Mouse (Mus musculus) left cerebral cortex, postnatal 14 days (tissue): ENCODE data around the gene Cipc. TPM values are rescaled to one million over a fixed set of nuclear protein-coding genes. Genes with fewer than 3 reads are reported as not detected.

Source experiments
- DNase-seq, 2 experiments: peaks; one replicate each; pipeline ENCODE4 v3.0.0; 2021 to 2022; ENCODE audit warnings: low spot score in 2 of 2, mixed read lengths in 1 of 2
- intact Hi-C: fragments of 180-260 bp; cut with DNase I; formaldehyde crosslinking; loops from one replicate; pipeline ENCODE4 v1.15.1; 2025
- total RNA-seq, 2 experiments: library from RNA; stranded (reverse); gene quantifications; 2 replicates each; pipeline ENCODE4 v1.2.3; 2021

The Cipc gene
- total RNA-seq, 2 experiments from 2014 or later = 71.2 to 72.2 TPM

DNA sequence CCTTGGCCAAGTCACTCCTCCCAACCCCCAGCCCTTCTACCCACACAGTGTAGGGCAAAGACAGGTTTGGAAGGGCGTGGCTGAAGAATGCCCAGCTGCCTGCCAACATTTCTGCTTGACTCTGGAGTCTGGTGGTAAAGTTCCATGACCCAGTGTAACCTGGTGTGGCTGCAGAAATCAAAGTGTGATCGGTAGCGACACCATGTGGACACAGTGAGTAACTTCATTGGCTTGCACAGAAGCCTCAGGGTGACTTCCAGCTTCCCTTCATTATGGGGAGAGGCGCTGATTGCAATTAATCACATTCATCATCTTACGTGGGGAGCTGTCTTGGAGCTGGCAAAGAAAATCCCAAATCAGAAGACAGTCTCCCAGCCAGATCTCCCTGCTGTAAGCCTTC, 23.0 kb upstream of the Cipc start:
- peak; percentile 77 to 84 for DNase-seq
- intact Hi-C loops = loop anchor here (1.0 kb wide), 1 partner anchor 128 kb away; no protein-coding TSS in a partner anchor

DNA sequence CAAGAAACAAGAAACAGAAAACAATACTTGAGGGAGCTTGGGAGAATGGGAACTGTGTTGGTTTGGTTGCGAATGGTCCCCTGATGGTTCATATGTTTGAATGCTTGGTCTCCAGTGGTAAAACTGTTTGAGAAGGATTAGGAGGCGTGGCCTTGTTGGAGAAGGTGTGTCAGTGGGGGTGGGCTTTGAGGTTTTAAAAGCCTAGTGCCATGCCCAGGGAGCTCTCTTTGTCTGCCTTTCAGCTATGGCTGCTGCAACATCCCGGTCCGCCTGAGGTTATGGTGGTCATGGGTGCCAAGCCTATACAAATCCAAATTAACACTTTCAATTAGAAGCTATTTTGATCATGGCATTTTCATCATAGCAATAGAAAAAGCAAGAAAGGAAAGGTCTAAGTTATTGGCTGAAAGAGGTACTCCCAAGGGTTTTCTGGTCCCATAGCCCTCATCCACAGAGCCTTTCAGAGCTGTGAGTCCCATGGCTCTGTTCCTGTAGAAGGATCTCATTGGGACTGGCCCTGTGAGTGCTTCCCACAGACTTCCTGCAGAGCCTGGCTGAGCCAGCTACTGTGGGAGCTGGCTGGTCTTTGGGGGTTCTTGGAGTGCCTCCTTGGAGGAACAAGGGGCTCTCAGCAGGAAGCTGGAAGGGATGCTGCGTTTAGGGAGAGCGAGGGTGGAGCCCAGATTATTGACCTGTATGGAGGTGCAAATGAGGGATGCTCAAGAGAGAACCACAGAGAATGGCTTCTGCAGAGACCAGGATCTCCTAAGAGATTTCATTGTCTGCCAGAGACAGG, 15.7 kb upstream of the Cipc start:
- intact Hi-C loops = no loop called here
- DNase-seq = no peak

DNA sequence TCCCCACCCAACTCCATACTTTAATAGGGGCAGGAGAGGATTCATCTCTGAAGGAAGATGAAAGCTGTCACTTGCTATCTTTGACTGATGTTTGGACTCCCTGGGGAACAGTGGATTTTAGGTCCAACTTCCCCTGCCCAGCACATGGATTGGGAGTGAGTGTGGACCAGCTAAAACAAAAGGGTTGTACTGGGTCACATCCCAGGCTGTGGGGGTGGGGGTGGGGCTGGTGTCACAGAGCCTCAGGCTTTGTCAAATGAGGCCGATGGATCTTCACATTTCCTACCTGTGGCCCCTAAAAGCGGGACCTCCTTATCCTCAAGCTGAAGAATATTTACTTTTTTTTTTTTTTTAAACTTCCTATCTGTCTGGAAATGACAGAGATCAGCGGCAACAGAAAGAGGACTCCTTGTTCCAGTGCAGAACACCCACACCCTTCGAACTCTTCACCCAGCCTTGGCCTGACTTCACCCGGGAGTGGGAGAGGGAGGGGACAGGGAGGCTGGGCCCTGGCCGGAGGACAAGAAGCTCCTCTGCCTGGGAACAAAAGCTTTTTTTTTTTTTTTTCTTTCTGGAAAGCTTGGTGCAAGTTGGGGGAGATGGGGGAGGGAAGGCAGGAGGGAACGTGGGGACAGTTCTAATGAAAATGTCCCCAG, 14.8 kb upstream of the Cipc start:
- intact Hi-C loops = no loop called here
- DNase-seq = no peak

DNA sequence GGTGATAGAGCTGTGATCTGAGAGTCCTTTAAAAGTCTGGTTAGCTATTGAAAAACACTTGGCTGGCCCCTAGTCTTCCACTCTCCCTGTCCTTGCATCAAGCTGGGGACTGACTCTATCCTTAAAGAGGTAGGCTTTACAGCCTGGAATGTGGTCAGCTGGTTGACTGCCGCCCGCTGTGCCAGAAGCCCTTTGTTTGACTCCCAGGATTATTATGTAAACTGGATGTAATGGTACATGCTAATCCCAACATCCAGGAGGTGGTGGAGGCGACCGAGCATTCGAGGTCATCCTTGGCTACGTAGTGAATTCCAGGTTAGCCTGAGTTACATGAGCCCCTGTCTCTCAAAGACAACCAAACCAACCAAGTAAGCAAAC, 14.3 kb upstream of the Cipc start:
- intact Hi-C loops = no loop called here
- DNase-seq = no peak

DNA sequence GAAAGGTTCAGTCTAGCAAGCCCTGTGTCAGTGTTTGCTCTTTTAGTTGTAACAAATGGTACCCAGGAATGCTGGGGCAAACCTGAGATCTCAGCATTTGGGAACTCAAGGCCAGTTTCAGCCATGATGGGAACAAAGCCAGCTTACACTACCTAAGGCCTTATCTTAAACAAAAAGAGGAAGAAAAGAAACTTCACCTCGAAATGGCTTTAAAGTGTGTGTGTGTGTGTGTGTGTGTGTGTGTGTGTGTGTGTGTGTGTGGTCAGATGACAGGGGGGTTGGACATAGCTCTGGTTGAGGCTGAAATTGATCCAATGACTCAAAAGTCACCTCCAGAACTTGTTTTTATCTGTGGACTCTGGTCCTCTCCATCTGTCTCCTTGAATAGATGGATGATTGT, 12.1 kb upstream of the Cipc start:
- intact Hi-C loops = no loop called here
- no peak for DNase-seq

DNA sequence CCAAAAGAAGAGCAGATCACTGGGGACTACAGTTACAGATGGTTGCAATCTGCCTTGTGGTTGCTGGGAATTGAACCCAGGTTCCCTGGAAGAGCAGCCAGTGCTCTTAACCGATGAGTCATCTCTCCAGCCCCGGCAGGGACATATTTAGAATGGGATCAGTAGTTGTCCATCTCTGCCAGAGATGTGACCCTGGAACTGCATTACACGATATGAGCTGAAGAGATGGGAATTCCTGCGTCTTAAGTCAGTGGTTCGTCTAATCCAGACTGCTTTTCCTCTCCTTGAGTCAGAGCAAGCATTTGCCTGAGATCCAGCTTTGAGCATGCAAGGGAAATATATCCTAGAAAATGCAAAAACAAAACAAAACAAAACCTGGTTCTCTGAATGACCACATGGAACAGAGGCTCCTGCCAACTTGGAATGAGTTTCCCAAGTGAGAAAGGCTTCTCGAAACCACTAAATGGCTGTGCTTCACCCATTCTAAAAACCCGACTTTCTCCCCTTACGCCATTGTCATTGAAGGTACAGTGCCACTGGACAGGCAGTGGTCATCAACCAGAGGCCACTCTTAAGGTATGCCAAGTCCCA, 11.1 kb upstream of the Cipc start:
- intact Hi-C loops = no loop called here
- DNase-seq = no peak

DNA sequence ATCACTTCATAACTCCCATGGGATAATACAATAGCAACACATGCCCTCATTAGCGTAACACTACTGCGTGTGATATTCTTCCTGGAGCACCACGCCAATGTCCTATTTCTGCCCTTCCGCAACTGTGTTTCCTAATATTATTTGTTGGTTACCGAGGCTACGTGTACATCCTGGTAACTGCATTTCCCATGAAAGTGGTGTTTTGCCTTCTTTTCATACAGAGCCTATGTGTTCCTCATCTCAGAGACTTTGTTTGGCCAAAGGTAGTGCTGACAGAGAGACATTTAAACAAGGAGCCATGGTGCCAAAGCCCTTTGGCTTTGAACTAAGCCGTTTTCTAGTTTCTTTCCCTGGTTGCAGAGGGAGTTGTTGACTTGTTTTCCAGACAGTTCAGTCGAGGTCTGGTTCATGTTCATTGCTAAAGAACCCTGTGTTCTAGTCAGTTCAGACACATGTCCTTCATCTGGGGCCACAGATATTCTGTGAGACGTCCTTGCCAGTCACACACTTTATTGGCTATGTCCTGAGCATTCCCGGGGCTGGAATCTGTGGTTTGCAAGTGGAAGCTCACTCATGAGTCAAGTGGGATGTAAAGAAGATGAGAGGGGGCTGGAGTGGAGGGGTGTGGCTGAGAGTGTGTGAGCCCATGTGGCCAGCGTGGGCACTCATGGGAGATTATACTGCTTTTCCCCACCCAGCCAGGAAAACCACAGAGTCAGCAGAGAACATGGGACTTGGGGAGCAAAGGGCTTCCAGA, 10.1 kb upstream of the Cipc start:
- DNase-seq = no peak
- intact Hi-C loops = no loop called here

DNA sequence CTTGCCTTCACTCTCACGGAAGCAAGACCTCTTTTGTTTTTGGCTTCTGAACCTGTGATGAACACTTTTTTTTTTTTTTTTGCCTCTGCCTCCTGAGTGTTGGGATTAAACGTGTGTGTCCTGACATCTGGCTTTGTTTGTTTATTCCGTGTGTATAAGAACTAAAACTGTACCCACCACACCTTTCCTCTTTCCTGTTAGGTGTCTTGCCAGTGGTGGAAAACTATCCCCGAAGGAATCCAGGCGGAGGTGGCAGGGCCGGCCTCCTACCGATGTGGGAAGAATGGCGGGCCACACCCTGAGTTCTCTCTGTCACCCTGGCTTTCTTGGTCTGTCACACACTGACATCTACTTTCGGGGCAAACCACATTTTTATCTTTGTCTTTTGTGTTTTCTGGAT, 8.3 kb upstream of the Cipc start:
- intact Hi-C loops = no loop called here
- DNase-seq = no peak

DNA sequence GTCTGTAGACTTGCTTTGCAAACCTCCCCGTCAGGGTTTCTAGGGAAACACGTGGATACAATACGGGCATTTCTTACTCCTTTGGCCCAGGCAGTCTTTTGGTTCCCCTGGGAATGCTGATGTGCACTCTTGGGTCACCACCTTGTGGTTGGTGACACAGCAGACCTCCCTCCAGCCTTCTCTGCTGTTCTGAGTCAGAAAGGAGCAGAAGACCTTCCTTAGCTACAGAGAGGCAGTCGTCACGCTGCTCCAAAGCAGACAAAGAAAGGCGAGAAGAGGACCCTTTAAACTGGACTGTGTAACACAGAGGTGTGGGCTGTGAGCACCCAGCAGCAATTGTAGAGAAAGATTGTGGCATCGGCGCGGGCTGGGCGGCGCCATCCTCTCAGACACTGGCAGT, 5.7 kb upstream of the Cipc start:
- DNase-seq = no peak
- intact Hi-C loops = no loop called here

DNA sequence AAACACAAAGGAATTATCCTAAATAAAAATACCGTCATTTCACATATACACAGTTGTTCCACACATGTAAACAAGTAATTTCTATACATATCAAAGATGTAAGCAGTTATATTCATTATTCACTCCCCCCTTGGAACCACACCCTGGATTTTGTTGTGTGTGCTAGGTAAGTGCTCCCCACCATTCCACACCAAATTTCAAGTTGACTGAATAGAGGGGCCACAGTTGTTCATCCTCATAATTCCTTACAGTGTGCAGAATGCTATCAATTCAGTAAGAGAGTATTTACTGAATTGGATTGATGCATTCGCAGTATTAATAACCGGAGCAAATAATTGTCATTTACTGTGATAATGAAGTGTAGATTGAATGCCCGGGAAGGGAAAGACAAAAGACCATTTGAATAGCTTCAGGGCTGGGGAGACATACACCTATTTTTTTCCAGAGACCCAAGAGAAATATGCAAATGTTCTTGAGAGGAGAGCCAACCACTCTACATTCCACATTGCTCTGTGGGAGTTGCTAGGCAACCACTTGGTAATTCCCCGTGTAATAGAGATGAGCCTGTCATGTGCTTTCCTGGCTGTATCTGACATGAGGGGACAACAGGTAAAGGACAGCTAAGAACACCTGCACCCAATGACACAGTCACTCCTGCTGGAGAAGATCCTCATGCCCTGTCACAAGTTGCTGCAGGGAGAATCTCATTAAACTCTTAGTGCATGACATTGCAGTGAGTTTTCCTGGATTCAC, 4.9 kb upstream of the Cipc start:
- intact Hi-C loops = no loop called here
- DNase-seq = peak; percentile 55 to 70

DNA sequence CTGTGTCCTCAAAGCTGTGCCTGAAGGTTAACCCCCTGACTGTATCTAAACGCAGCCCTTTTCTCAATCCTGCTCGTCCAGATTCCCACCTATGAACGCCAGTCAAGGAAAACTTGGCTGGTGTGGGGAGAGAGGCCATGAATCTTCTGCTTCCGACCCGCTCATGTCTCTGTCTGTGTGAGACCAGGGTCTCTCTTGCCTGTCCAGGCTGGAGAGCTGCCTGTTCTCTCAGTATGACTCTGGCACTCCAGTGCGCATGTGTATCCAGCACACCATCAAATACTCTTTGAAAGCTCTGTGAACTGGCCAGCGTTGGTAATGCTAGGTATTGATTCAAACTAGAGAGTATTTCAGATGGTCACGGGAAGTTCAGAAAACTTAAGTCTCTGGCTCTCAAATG, 3.4 kb upstream of the Cipc start:
- intact Hi-C loops = no loop called here
- no peak for DNase-seq

DNA sequence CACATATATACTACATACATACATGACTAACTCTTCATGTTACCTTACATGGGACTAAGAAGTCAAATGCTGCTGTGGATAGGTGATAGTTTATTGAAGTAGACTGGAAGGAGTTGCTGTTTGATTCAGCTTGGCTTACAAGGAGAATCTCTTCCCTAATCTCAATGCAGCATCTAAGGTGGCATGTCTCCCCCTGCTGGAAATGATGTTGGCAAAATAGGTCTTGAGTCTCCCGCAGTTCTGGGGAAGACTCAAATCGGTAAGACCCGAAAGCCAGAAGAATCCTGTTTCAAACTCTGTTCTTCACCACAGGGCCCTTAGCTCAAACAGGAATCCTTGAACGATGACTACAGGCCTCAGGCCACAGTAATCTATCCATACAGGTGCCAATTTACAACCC, 1.7 kb upstream of the Cipc start:
- intact Hi-C loops = loop anchor here (1.0 to 5.0 kb wide), 3 partner anchors 63 to 173 kb away; partner anchors contain the start of gene Irf2bpl
- DNase-seq = peak; percentile 91 to 92

DNA sequence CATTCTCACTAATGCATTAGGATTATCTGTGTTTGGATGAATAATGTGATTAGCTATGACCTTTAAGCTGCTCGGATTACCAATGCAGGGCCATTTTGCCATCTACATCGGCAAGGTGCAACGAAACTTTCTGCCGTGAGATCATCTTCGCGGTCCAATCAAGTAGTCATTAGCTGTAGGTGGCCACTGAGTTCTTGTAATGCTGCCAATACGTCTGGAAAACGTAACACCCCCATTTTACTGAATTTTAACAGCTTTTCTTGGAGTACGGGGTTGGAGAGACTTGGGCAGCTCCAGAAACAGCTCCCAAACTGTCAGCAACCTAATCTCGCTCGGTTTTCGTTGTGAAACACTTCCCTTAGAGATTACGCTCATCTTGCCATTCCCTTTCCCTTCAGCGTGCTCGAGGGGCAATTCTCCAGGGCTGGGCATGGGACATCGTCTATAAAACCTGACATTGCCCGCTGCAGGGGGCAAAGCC, 502 bp upstream of the Cipc start:
- intact Hi-C loops = loop anchor here (5.0 kb wide), 2 partner anchors 64 to 174 kb away; partner anchors contain the start of gene Irf2bpl

DNA sequence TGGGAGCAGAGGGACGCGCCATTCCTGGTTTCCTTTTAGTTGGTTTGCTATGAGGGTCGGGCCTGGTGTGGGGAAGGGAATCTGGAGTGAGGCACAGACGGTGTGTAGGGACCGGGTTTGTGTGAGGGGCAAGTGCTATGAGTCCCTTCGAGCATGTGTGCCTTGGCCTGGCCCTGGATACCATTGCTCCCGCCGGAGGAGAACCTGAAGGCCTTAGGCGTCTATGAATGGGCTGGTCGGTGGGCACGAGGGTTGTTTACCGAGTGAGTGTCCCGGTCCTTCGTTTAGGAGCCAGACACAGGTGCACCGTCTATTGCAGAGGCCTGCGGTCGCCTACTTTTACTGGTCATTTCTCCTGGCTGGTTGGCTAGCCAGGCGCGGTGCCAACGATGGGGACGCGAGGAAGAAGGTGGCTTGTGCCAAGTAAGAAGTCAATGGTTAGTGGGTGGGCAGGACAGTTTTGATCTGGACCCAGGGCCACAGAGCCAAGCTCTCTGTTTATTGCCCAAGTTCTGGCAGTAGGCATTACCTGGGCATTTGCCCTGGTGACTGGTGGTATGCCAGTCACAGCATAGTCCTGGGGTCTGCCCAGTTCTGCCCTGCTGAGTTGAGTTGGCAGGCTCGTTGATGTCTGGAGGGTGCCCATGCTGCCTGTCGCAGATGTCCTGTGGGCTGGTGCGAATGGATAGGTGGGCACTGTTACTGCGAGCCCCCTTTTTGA, 998 bp downstream of the Cipc start:
- peak; percentile 59 to 66 for DNase-seq
- intact Hi-C loops = loop anchor here (5.0 kb wide), 2 partner anchors 66 to 176 kb away; partner anchors contain the start of gene Irf2bpl

More for the DNA sequence above, 502 bp upstream of the Cipc start:
- no peak for DNase-seq

DNA sequence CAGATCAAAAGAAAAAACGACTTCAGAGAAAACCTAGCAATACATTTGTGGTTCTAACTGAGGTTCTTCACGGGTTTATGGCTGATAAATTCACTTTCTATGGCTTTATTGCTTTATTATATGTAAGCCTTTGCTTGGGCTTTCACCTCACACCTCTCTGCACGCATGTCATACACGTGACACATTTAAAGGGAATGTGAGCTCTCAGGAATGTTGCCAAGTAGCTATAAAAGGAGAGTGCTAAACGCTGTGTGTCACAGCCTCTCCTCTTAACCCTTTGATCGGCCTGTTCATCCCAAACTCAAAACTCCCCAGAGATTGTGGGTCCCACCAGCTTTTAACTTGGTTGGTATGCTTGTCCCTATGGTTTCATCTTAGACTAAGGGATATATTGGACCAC, 1.8 kb downstream of the Cipc start:
- peak in 1 of 2 experiments; percentile 83 for DNase-seq
- intact Hi-C loops = loop anchor here (5.0 kb wide), 2 partner anchors 66 to 176 kb away; partner anchors contain the start of gene Irf2bpl

DNA sequence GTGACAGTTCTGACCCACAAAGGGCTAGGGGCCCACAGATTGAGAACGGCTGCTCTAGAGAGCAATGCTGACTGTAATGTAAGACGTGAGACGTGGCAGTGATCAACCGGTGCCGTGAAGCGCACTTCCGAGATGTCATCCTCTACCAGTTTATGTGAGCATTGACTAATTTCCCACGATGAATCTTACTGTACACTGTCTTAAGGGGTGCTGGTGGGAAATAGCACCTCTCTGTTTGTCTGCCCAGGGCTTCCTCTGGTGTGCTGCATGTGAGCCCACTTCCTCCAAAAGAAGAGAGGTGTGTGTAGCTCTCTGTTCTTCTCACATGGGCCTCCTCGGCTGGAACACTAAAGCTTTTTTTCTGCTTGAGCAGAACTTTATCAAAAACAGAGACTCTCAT, 2.7 kb downstream of the Cipc start:
- no peak for DNase-seq
- intact Hi-C loops = loop anchor here (5.0 kb wide), 2 partner anchors 67 to 177 kb away; partner anchors contain the start of gene Irf2bpl

DNA sequence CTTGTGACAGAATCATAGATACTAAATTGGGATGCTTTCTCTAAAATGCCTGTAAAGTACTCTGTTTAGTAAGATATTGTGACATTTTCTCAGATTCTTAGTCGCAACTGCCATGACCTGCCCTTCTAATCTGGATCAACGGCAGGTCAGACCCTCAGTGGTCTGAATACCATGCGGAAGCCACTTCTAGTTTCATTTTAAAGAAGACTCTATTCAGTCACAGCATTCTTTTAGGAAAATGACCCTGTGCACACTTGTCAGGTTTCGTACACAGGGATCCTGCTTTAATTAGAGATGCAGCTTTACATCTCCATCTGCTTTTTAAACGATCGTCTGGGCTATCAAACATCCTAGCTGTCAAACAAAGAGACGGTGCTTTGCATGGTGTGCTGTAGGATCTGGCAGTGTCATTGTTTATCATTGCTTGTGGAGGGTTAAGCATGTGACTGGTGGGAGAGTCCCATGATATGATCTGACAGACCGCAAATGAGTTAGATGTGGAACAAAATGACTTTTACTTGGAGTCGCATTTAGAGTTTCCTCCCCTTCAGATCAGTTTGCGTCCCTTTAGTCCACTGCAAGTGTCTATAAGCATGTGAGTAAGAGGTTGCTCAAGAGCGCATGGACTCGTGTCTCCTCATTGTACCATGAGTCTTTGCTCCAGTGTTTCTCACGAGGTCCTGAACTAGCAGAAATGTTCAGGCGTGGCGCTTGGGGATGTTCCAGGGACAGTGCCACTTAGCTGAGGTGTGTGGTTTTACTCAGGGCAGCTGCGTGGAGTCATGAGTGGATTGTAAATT, 3.5 kb downstream of the Cipc start:
- DNase-seq = no peak
- intact Hi-C loops = no loop called here
